Comparison of ENCODE assay signal across 9 mouse cellular contexts in genomic region chr15:80277625-80278024, GRCm38 (mm10). TPM values are rescaled to one million over a fixed set of nuclear protein-coding genes. Genes with fewer than 3 reads are reported as not detected.
DNase-seq lines count a peak whose midpoint lies in the region; ATAC-seq and TF ChIP-seq lines count a peak whose summit lies in the region.
"Had no signal": no experiment of that assay in that cellular context is flagged by ENCODE, and none has a peak within 500 bp of the region (broad histone marks: within the 10 kb centered on the region; RNA-seq: fewer than 3 reads in every experiment).

No protein-coding gene starts in this region.

- DNase-seq in intestine, embryonic 14.5 days (ENCODE audit: low spot score), result peak; percentile 95
- peak; percentile 68 to 71 for DNase-seq in B cell, adult 2 months
- DNase-seq in adipocyte (ENCODE audit: low spot score), result peak; percentile 76
- DNase-seq in hindbrain, postnatal 0 days (ENCODE audit: low spot score), result peak; percentile 64
- DNase-seq in ovary, postnatal 14 days (ENCODE audit: low spot score), result peak; percentile 74
- DNase-seq in layer of hippocampus, adult 18-20 months (ENCODE audit: low spot score in 2 of 2), result no peak
- no peak for DNase-seq in left cerebral cortex, postnatal 25 days (ENCODE audit: low spot score in 2 of 2)

- 0% methylated on average over 6 of the region's 6 CpGs for whole genome bisulfite sequencing in intestine, embryonic 14.5 days
- WGBS in intestine, embryonic 15.5 days, result 3% methylated on average over 6 of the region's 6 CpGs
- 6% methylated on average over 6 of the region's 6 CpGs for WGBS in hindbrain, postnatal 0 days

- TF ChIP-seq CTCF in hindbrain, postnatal 0 days (IDR thresholded peaks at IDR 0.05; ENCODE audit: low read depth), result no peak

- ATAC-seq in intestine, embryonic 14.5 days (replicated peaks; ENCODE audit: low FRiP score, low TSS enrichment, low read depth), result no peak
- ATAC-seq in intestine, embryonic 15.5 days, result no peak
- ATAC-seq in hindbrain, postnatal 0 days, result no peak

- no peak overlapping the region for H3K9ac ChIP-seq in intestine, embryonic 14.5 days (ENCODE audit: low read length)
- H3K9ac ChIP-seq in intestine, embryonic 15.5 days, result no peak overlapping the region
- H3K9ac ChIP-seq in hindbrain, postnatal 0 days (replicated peaks; ENCODE audit: low read length), result no peak overlapping the region
- H3K9ac ChIP-seq: neural tube, embryonic 13.5 days had no signal

- H3K4me2 ChIP-seq in intestine, embryonic 14.5 days (ENCODE audit: low read length), result no peak overlapping the region
- H3K4me2 ChIP-seq in intestine, embryonic 15.5 days (replicated peaks), result no peak overlapping the region
- no peak overlapping the region for H3K4me2 ChIP-seq in hindbrain, postnatal 0 days (ENCODE audit: low read depth, low read length)
- H3K4me2 ChIP-seq: neural tube, embryonic 13.5 days had no signal

- peaks cover 4% of the 10 kb centered on the region; the same call in 1 of the 2 replicates for H3K27me3 ChIP-seq in intestine, embryonic 14.5 days (replicated peaks; ENCODE audit: control insufficient read depth, insufficient read depth, low read length)
- H3K27me3 ChIP-seq in intestine, embryonic 15.5 days (replicated peaks), result peaks cover 12% of the 10 kb centered on the region; the same call in 1 of the 2 replicates
- no peaks in the 10 kb centered on the region for H3K27me3 ChIP-seq in hindbrain, postnatal 0 days (ENCODE audit: insufficient read depth, low read length)

- no peak overlapping the region for H3K4me3 ChIP-seq in intestine, embryonic 14.5 days (ENCODE audit: low read depth, low read length)
- H3K4me3 ChIP-seq in intestine, embryonic 15.5 days (replicated peaks), result no peak overlapping the region
- no peak overlapping the region for H3K4me3 ChIP-seq in hindbrain, postnatal 0 days (ENCODE audit: low read length)
- H3K4me3 ChIP-seq: neural tube, embryonic 13.5 days had no signal

- H3K27ac ChIP-seq in intestine, embryonic 14.5 days (ENCODE audit: low read depth), result no peak overlapping the region
- H3K27ac ChIP-seq in intestine, embryonic 15.5 days, result no peak overlapping the region
- H3K27ac ChIP-seq in hindbrain, postnatal 0 days, result no peak overlapping the region
- H3K27ac ChIP-seq: neural tube, embryonic 13.5 days had no signal

- intact Hi-C loops in left cerebral cortex, postnatal 25 days (cut with DNase I), result loop anchor here (2.0 kb wide), 1 partner anchor 357 kb away; no protein-coding TSS in a partner anchor

- H3K36me3 ChIP-seq in intestine, embryonic 14.5 days (ENCODE audit: control insufficient read depth, insufficient read depth, low read length), result no peaks in the 10 kb centered on the region
- H3K36me3 ChIP-seq in intestine, embryonic 15.5 days, result no peaks in the 10 kb centered on the region
- no peaks in the 10 kb centered on the region for H3K36me3 ChIP-seq in hindbrain, postnatal 0 days (ENCODE audit: insufficient read depth, low read length)
- H3K36me3 ChIP-seq: neural tube, embryonic 13.5 days had no signal

- H3K4me1 ChIP-seq in intestine, embryonic 14.5 days (replicated peaks; ENCODE audit: control insufficient read depth, insufficient read depth, low read length), result no peaks in the 10 kb centered on the region
- H3K4me1 ChIP-seq in intestine, embryonic 15.5 days (replicated peaks), result no peaks in the 10 kb centered on the region
- H3K4me1 ChIP-seq in hindbrain, postnatal 0 days (ENCODE audit: insufficient read depth, low read length), result peaks cover 2% of the 10 kb centered on the region; the same call in 1 of the 2 replicates

- H3K9me3 ChIP-seq in intestine, embryonic 14.5 days (ENCODE audit: control insufficient read depth, low read length), result no peaks in the 10 kb centered on the region
- H3K9me3 ChIP-seq in intestine, embryonic 15.5 days, result no peaks in the 10 kb centered on the region
- no peaks in the 10 kb centered on the region for H3K9me3 ChIP-seq in hindbrain, postnatal 0 days (ENCODE audit: low read length)
- H3K9me3 ChIP-seq: neural tube, embryonic 13.5 days had no signal

RNA-seq across cellular contexts. Expression of gene Cacna1i, which starts 9.4 kb away (rescaled TPM):
- not detected in 2 replicates for polyA plus RNA-seq in intestine, embryonic 14.5 days (2014; fragmentation: Nextera tagmentation; extraction: Ambion mirVana)
- not detected in 2 replicates for polyA plus RNA-seq in intestine, embryonic 15.5 days (2015; fragmentation: Nextera tagmentation; extraction: Ambion mirVana)
- total RNA-seq in hindbrain, postnatal 0 days (2014; rRNA removed), result 10.8 and 14.0 TPM in 2 replicates
- 0.47 and 0.50 TPM in 2 replicates for polyA plus RNA-seq in hindbrain, postnatal 0 days (2015; fragmentation: Nextera tagmentation; extraction: Ambion mirVana)
- total RNA-seq in layer of hippocampus, adult 18-20 months (2021), result 10 to 100 TPM; 44.2 to 46.2 TPM
- 10 to 100 TPM; 77.1 to 79.3 TPM for total RNA-seq in left cerebral cortex, postnatal 25 days (2021)

RNA-seq across cellular contexts. Expression of gene Rps19bp1, which starts 13.5 kb away (rescaled TPM):
- 67.2 and 69.6 TPM in 2 replicates for polyA plus RNA-seq in intestine, embryonic 14.5 days (2014; fragmentation: Nextera tagmentation; extraction: Ambion mirVana)
- polyA plus RNA-seq in intestine, embryonic 15.5 days (2015; fragmentation: Nextera tagmentation; extraction: Ambion mirVana), result 55.4 and 56.0 TPM in 2 replicates
- total RNA-seq in hindbrain, postnatal 0 days (2014; rRNA removed), result 29.0 and 51.6 TPM in 2 replicates
- 78.4 and 81.3 TPM in 2 replicates for polyA plus RNA-seq in hindbrain, postnatal 0 days (2015; fragmentation: Nextera tagmentation; extraction: Ambion mirVana)
- total RNA-seq in layer of hippocampus, adult 18-20 months (2021), result 10 to 100 TPM; 36.1 to 40.0 TPM
- total RNA-seq in left cerebral cortex, postnatal 25 days (2021), result 10 to 100 TPM; 38.8 to 41.4 TPM

RNA-seq across cellular contexts. Expression of gene Atf4, which starts 22.6 kb away (rescaled TPM):
- 125 and 136 TPM in 2 replicates for polyA plus RNA-seq in intestine, embryonic 14.5 days (2014; fragmentation: Nextera tagmentation; extraction: Ambion mirVana)
- polyA plus RNA-seq in intestine, embryonic 15.5 days (2015; fragmentation: Nextera tagmentation; extraction: Ambion mirVana), result 138 and 143 TPM in 2 replicates
- total RNA-seq in hindbrain, postnatal 0 days (2014; rRNA removed), result 140 and 157 TPM in 2 replicates
- 104 and 109 TPM in 2 replicates for polyA plus RNA-seq in hindbrain, postnatal 0 days (2015; fragmentation: Nextera tagmentation; extraction: Ambion mirVana)
- 100 to 1,000 TPM in 1 of 2 experiments, 10 to 100 TPM in 1; 98.4 to 101 TPM for total RNA-seq in layer of hippocampus, adult 18-20 months (2021)
- total RNA-seq in left cerebral cortex, postnatal 25 days (2021), result 100 to 1,000 TPM; 104 to 111 TPM

RNA-seq across cellular contexts. Expression of gene AC140267.1, which starts 42.0 kb away (rescaled TPM):
- polyA plus RNA-seq in intestine, embryonic 14.5 days (2014; fragmentation: Nextera tagmentation; extraction: Ambion mirVana), result not detected in 2 replicates
- polyA plus RNA-seq in intestine, embryonic 15.5 days (2015; fragmentation: Nextera tagmentation; extraction: Ambion mirVana), result not detected in 2 replicates
- total RNA-seq in hindbrain, postnatal 0 days (2014; rRNA removed), result not detected in 2 replicates
- polyA plus RNA-seq in hindbrain, postnatal 0 days (2015; fragmentation: Nextera tagmentation; extraction: Ambion mirVana), result not detected in 2 replicates
- total RNA-seq in layer of hippocampus, adult 18-20 months (2021), result 10 to 100 TPM; 15.2 to 19.6 TPM
- total RNA-seq in left cerebral cortex, postnatal 25 days (2021), result 1 to 10 TPM; 8.8 to 10.0 TPM

RNA-seq across cellular contexts. Expression of gene Mief1, which starts 43.8 kb away (rescaled TPM):
- 32.0 and 38.8 TPM in 2 replicates for polyA plus RNA-seq in intestine, embryonic 14.5 days (2014; fragmentation: Nextera tagmentation; extraction: Ambion mirVana)
- polyA plus RNA-seq in intestine, embryonic 15.5 days (2015; fragmentation: Nextera tagmentation; extraction: Ambion mirVana), result 29.7 and 33.1 TPM in 2 replicates
- total RNA-seq in hindbrain, postnatal 0 days (2014; rRNA removed), result 46.3 and 51.1 TPM in 2 replicates
- polyA plus RNA-seq in hindbrain, postnatal 0 days (2015; fragmentation: Nextera tagmentation; extraction: Ambion mirVana), result 20.3 and 22.0 TPM in 2 replicates
- 10 to 100 TPM; 32.7 to 33.9 TPM for total RNA-seq in layer of hippocampus, adult 18-20 months (2021)
- 10 to 100 TPM; 32.4 to 35.5 TPM for total RNA-seq in left cerebral cortex, postnatal 25 days (2021)

Comparison
In these comparisons a context has a peak if more than half of its experiments do, and no peak if none do; other contexts are left out.
1. DNase-seq: peak in intestine, embryonic 14.5 days (single experiment), B cell, adult 2 months (2 of 2), adipocyte (single experiment), hindbrain, postnatal 0 days (single experiment) and ovary, postnatal 14 days (single experiment); none in layer of hippocampus, adult 18-20 months (0 of 2) and left cerebral cortex, postnatal 25 days (0 of 2).